Mouse (Mus musculus) CH12.LX (cell line): Measurements from ENCODE around the gene Naaladl1.
A peak's percentile ranks its signal among the peaks of the same experiment; 100 is the strongest.

Experiments used
- CHD2 ChIP-seq: IDR thresholded peaks from 2 replicates; pipeline ENCODE4 v1.6.1; 2011; ENCODE audit warnings: low read length, improper control_type of control experiment
- CTCF ChIP-seq, 2 experiments: IDR thresholded peaks in 1 of 2; conservative IDR thresholded peaks in 1 of 2; 2 replicates each; pipeline ENCODE4 v1.5.1; 2011 to 2012; ENCODE audit warnings: low read depth in 2 of 2, low read length in 2 of 2, improper control_type of control experiment in 1 of 2, inconsistent platforms in 1 of 2, mild to moderate bottlenecking in 1 of 2, moderate library complexity in 1 of 2
- ELF1 ChIP-seq: IDR thresholded peaks from 2 replicates; pipeline ENCODE4 v1.6.1; 2014; ENCODE audit warnings: low read depth, mild to moderate bottlenecking, inconsistent platforms, low read length, improper control_type of control experiment
- EP300 ChIP-seq: IDR thresholded peaks from 2 replicates; pipeline ENCODE4 v1.6.1; 2011; ENCODE audit warnings: low read length, improper control_type of control experiment
- MAZ ChIP-seq: IDR thresholded peaks from 2 replicates; pipeline ENCODE4 v1.6.1; 2012; ENCODE audit warnings: low read depth, mild to moderate bottlenecking, inconsistent platforms, low read length, improper control_type of control experiment, moderate library complexity
- MYC ChIP-seq: IDR thresholded peaks from 2 replicates; pipeline ENCODE4 v1.6.1; 2011; ENCODE audit warnings: low read depth, mild to moderate bottlenecking, improper control_type of control experiment, low read length
- NELFE ChIP-seq: IDR thresholded peaks from 2 replicates; pipeline ENCODE4 v1.6.1; 2011; ENCODE audit warnings: low read depth, low read length, improper control_type of control experiment
- POLR2A ChIP-seq: IDR thresholded peaks from 2 replicates; pipeline ENCODE4 v1.6.1; 2011; ENCODE audit warnings: low read depth, mild to moderate bottlenecking, improper control_type of control experiment, low read length
- RAD21 ChIP-seq: IDR thresholded peaks from 2 replicates; pipeline ENCODE4 v1.6.1; 2011; ENCODE audit warnings: low read depth, mild to moderate bottlenecking, low read length, improper control_type of control experiment, moderate library complexity
- USF1 ChIP-seq: IDR thresholded peaks from 2 replicates; pipeline ENCODE4 v1.6.1; 2014; ENCODE audit warnings: low read depth, mild to moderate bottlenecking, inconsistent platforms, low read length, improper control_type of control experiment
- USF2 ChIP-seq: conservative IDR thresholded peaks from 2 replicates; pipeline ENCODE4 v1.6.1; 2011; ENCODE audit warnings: low read depth, low read length, improper control_type of control experiment
- ZNF384 ChIP-seq: IDR thresholded peaks from 2 replicates; pipeline ENCODE4 v1.6.1; 2012; ENCODE audit warnings: low read depth, low read length, improper control_type of control experiment, inconsistent platforms

GRCm38 (mm10) chr19:6117986-6118676, 12.5 kb downstream of the Naaladl1 start, which contains the start of gene Sac3d1:
- no peak for TF ChIP-seq MAZ
- no peak for TF ChIP-seq CHD2
- peak in 1 of 2 experiments; percentile 3; a peak in 1 of 4 replicates for TF ChIP-seq CTCF (conservative IDR thresholded peaks at IDR 0.05 in 1 of 2, IDR thresholded peaks at IDR 0.05 in 1 of 2; ENCODE audit: low read depth in 2 of 2, low read length in 2 of 2)
- peak; percentile 99 for TF ChIP-seq POLR2A
- no peak for TF ChIP-seq ZNF384
- peak; percentile 70; the same call in 1 of the 2 replicates for TF ChIP-seq MYC
- no peak for TF ChIP-seq USF2
- no peak; the same call in 1 of the 2 replicates for TF ChIP-seq EP300
- TF ChIP-seq USF1, result no peak
- peak; percentile 66 for TF ChIP-seq ELF1
- no peak for TF ChIP-seq RAD21
- peak; percentile 97 for TF ChIP-seq NELFE
